Mouse (Mus musculus) intestine, embryonic 16.5 days (tissue): ENCODE results near the gene Cep170b. TPM values are rescaled to one million over a fixed set of nuclear protein-coding genes. Genes with fewer than 3 reads are reported as not detected.
A peak's percentile ranks its signal among the peaks of the same experiment; 100 is the strongest.

Experiments
- ATAC-seq: fragments of 200-750 bp; cut with Nextera tagmentation; 2 replicates; pipeline ENCODE4 v1.8.0; 2017; ENCODE audit warnings: moderate TSS enrichment, moderate library complexity
- H3K27ac ChIP-seq: fragments of 300-500 bp; sonication (generic); 2 replicates; pipeline ENCODE4 v1.5.1; 2014; ENCODE audit warnings: mild to moderate bottlenecking, low read length
- H3K27me3 ChIP-seq: fragments of 300-500 bp; sonication (generic); replicated peaks from 2 replicates; pipeline ENCODE4 v1.6.1; 2014; ENCODE audit warnings: low read length, control low read depth, mixed read lengths; ENCODE audit not compliant: control insufficient read depth, insufficient read depth
- H3K36me3 ChIP-seq: fragments of 300-500 bp; sonication (generic); 2 replicates; pipeline ENCODE4 v1.6.1; 2014; ENCODE audit warnings: low read length, control low read depth; ENCODE audit not compliant: control insufficient read depth, insufficient read depth
- H3K4me1 ChIP-seq: fragments of 300-500 bp; sonication (generic); 2 replicates; pipeline ENCODE4 v1.6.1; 2014; ENCODE audit warnings: low read length, control low read depth, mixed read lengths; ENCODE audit not compliant: control insufficient read depth, insufficient read depth
- H3K4me2 ChIP-seq: fragments of 300-500 bp; sonication (generic); 2 replicates; pipeline ENCODE4 v1.6.1; 2014; ENCODE audit warnings: low read depth, low read length, control low read depth
- H3K4me3 ChIP-seq: fragments of 300-500 bp; sonication (generic); 2 replicates; pipeline ENCODE4 v1.5.1; 2014; ENCODE audit warnings: mild to moderate bottlenecking, low read length
- H3K9ac ChIP-seq: fragments of 300-500 bp; sonication (generic); 2 replicates; pipeline ENCODE4 v1.6.1; 2014; ENCODE audit warnings: low read depth, low read length
- H3K9me3 ChIP-seq: fragments of 300-500 bp; sonication (generic); 2 replicates; pipeline ENCODE4 v1.6.1; 2016; ENCODE audit warnings: low read length, control low read depth; ENCODE audit not compliant: control insufficient read depth
- WGBS: fragments of 180-500 bp; shearing (Covaris S2); extraction: QIAGEN DNeasy Blood & Tissue Kit; methylation state at CpG from one replicate; pipeline ENCODE4 v1.1.7; 2014; 5-methylcytosine and 5-hydroxymethylcytosine counted together
- microRNA-seq: library from miRNA; unstranded; fragments of <30 nt; microRNA quantifications from one replicate; pipeline ENCODE4, GENCODE M21; 2016
- polyA plus RNA-seq: library from polyadenylated mRNA; unstranded; fragments of >200 nt; fragmentation: Nextera tagmentation; extraction: Ambion mirVana; gene quantifications from 2 replicates; pipeline ENCODE4 v1.2.1, GENCODE M21; 2015

The Cep170b gene
- polyA plus RNA-seq, 1 experiment from 2014 or later: 13.2 TPM

GRCm38 (mm10) chr12:112774026-112774425 lies 53.8 kb downstream of the Cep170b start:
- Histone ChIP-seq H3K27ac (no peak overlapping the region), H3K9me3 (peaks cover 3% of the 10 kb centered on the region; the same call in 1 of the 2 replicates), H3K9ac (no peak overlapping the region), H3K27me3 (no peaks in the 10 kb centered on the region), H3K36me3 (no peaks in the 10 kb centered on the region), H3K4me3 (no peak overlapping the region), H3K4me2 (no peak overlapping the region), H3K4me1 (no peaks in the 10 kb centered on the region)
- ATAC-seq: no peak
- 75% methylated on average over 6 of the region's 6 CpGs for WGBS

DNA sequence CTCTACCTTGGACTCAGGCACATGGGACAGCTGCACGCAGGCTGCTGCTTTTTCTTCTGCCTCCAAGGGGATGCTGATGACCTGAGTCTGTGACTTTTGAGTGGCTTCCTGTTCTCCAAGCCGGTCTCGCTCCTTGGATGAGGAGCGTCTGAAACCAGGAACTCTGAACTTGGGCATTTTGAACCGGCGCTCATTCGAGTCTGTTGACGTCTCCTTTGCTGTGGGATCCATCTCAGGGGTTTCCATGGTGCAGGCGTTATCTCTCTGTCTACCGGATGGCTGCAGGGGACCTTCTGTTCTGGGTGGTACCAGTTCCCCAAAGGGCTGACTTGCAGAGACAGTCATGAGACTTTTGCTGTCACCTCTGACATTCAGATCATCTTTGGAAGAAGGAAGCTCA lies 54.2 kb downstream of the Cep170b start:
- H3K4me2 ChIP-seq: no peak overlapping the region
- no peak overlapping the region for H3K27ac ChIP-seq
- no peaks in the 10 kb centered on the region for H3K36me3 ChIP-seq
- H3K9ac ChIP-seq: no peak overlapping the region
- no peak overlapping the region for H3K4me3 ChIP-seq
- peaks cover 3% of the 10 kb centered on the region; the same call in 1 of the 2 replicates for H3K9me3 ChIP-seq
- no peaks in the 10 kb centered on the region for H3K27me3 ChIP-seq
- ATAC-seq: no peak
- H3K4me1 ChIP-seq: no peaks in the 10 kb centered on the region
- 92% methylated on average over 10 of the region's 10 CpGs for WGBS

DNA sequence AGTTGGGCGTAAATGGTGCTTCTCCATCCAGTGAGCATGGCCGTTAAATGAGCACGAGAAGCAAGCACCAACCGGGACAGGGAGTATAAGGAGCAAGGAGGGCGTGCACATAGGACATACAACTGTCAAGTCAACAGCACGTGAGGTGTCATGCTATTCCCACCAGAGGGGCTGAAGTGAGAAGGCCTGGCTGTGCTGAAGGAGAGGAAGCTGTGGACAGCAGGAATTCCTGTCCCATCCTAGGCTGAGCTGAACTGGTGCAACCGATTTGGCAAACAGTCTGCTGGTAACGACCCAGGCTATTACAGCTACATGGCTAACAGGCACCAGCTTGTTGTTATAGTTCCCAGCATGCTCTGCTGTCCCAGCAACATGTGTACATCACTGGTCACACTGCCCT lies 70.8 kb downstream of the Cep170b start:
- H3K4me3 ChIP-seq: no peak overlapping the region
- no peak overlapping the region for H3K4me2 ChIP-seq
- H3K36me3 ChIP-seq: no peaks in the 10 kb centered on the region
- peaks cover 32% of the 10 kb centered on the region for H3K4me1 ChIP-seq
- H3K27me3 ChIP-seq: no peaks in the 10 kb centered on the region
- H3K27ac ChIP-seq: no peak overlapping the region
- 65% methylated on average over 8 of the region's 8 CpGs for WGBS
- ATAC-seq: no peak
- H3K9ac ChIP-seq: no peak overlapping the region
- H3K9me3 ChIP-seq: no peaks in the 10 kb centered on the region

GRCm38 (mm10) chr12:112793601-112794355 lies 73.5 kb downstream of the Cep170b start:
- 62% methylated on average over 13 of the region's 13 CpGs for WGBS
- Histone ChIP-seq H3K27ac (no peak overlapping the region), H3K27me3 (no peaks in the 10 kb centered on the region), H3K36me3 (no peaks in the 10 kb centered on the region), H3K9me3 (no peaks in the 10 kb centered on the region), H3K4me2 (no peak overlapping the region), H3K9ac (no peak overlapping the region), H3K4me3 (no peak overlapping the region), H3K4me1 (peaks cover 52% of the 10 kb centered on the region)
- peak; percentile 43 for ATAC-seq

DNA sequence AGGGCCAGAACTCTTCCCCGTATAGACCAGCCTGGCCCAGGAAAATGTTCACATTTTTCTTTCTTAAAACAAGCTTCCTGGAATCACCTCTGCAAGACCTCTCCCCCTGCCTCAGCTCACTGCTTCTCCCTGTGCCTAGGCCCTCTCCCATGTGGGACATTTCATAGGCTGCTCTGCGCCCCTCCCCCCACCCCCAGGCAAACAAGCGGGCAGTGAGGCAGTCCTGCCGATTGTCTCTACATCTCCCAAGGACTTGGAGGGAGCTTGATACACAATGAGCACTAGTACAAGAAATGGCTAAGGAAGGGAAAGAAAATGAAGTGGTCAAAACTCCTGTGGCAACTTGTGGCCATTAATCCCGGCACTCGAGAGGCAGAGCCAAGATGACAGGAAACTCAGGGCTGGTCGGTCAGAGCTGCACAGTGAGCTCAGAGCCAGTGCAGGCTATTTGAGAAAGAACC lies 74.1 kb downstream of the Cep170b start:
- H3K9me3 ChIP-seq: no peaks in the 10 kb centered on the region
- H3K4me2 ChIP-seq: peak overlapping the region; percentile 27; the same call in 1 of the 2 replicates
- no peaks in the 10 kb centered on the region for H3K36me3 ChIP-seq
- 0 out of 2 replicates have a peak overlapping the region, but pooled peaks have one; percentile 6 for H3K4me3 ChIP-seq
- H3K27ac ChIP-seq: peak overlapping the region; percentile 23; the same call in 1 of the 2 replicates
- no peaks in the 10 kb centered on the region for H3K27me3 ChIP-seq
- peaks cover 58% of the 10 kb centered on the region for H3K4me1 ChIP-seq
- WGBS: 24% methylated on average over 7 of the region's 7 CpGs
- no peak for ATAC-seq
- 0 out of 2 replicates have a peak overlapping the region, but pooled peaks have one; percentile 30 for H3K9ac ChIP-seq

GRCm38 (mm10) chr12:112794998-112795397 lies 74.7 kb downstream of the Cep170b start:
- peak overlapping the region; percentile 30 for H3K9ac ChIP-seq
- peak overlapping the region; percentile 16; the same call in 1 of the 2 replicates for H3K27ac ChIP-seq
- H3K4me3 ChIP-seq: peak overlapping the region; percentile 18; the same call in 1 of the 2 replicates
- H3K9me3 ChIP-seq: no peaks in the 10 kb centered on the region
- no peaks in the 10 kb centered on the region for H3K36me3 ChIP-seq
- H3K27me3 ChIP-seq: no peaks in the 10 kb centered on the region
- H3K4me2 ChIP-seq: peak overlapping the region; percentile 27
- 88% methylated on average over 5 of the region's 5 CpGs for WGBS
- H3K4me1 ChIP-seq: peaks cover 58% of the 10 kb centered on the region
- no peak for ATAC-seq

- Histone ChIP-seq H3K4me3 (peak overlapping the region; percentile 18), H3K27ac (peak overlapping the region; percentile 16; the same call in 1 of the 2 replicates), H3K4me2 (peak overlapping the region; percentile 27), H3K36me3 (no peaks in the 10 kb centered on the region), H3K4me1 (peaks cover 58% of the 10 kb centered on the region), H3K9me3 (no peaks in the 10 kb centered on the region), H3K27me3 (no peaks in the 10 kb centered on the region), H3K9ac (peak overlapping the region; percentile 30; the same call in 1 of the 2 replicates)
- 36% methylated on average over 18 of the region's 18 CpGs for WGBS
- peak; percentile 32; the same call in 1 of the 2 replicates for ATAC-seq
These were observed 75.3 kb downstream of the Cep170b start for GRCm38 (mm10) chr12:112795466-112796104.

Small RNA genes lying within 50 kb of the gene (microRNA-seq; reads per million reads assigned to microRNA genes)
- gene Mir6940: 0.91 reads per million

Other genes with a start within 250 kb of the Cep170b start
- 0.10 and 0.18 TPM in 2 replicates for gene A530016L24Rik, start 231.0 kb upstream of the Cep170b start, polyA plus RNA-seq
- gene Tmem179, start 203.7 kb upstream of the Cep170b start, polyA plus RNA-seq: 2.5 and 2.8 TPM in 2 replicates
- gene Inf2, start 131.7 kb upstream of the Cep170b start, polyA plus RNA-seq: 1.6 and 2.6 TPM in 2 replicates
- gene Adssl1, start 100.4 kb upstream of the Cep170b start, polyA plus RNA-seq: 2.1 and 2.7 TPM in 2 replicates
- 168 and 186 TPM in 2 replicates for gene Siva1, start 75.8 kb upstream of the Cep170b start, polyA plus RNA-seq
- gene Akt1, start 45.6 kb upstream of the Cep170b start, polyA plus RNA-seq: 56.5 and 65.5 TPM in 2 replicates
- 6.8 and 8.2 TPM in 2 replicates for gene Zbtb42, start 41.6 kb upstream of the Cep170b start, polyA plus RNA-seq
- 12.2 and 13.0 TPM in 2 replicates for gene Pld4, start 40.2 kb downstream of the Cep170b start, polyA plus RNA-seq
- 2.3 and 2.8 TPM in 2 replicates for gene Ahnak2, start 82.2 kb downstream of the Cep170b start, polyA plus RNA-seq
- gene Clba1, start 88.5 kb downstream of the Cep170b start, polyA plus RNA-seq: 3.4 and 4.1 TPM in 2 replicates
- gene Cdca4, start 109.0 kb downstream of the Cep170b start, polyA plus RNA-seq: 69.2 and 79.6 TPM in 2 replicates
- 0.40 and 0.48 TPM in 2 replicates for gene Gpr132, start 147.8 kb downstream of the Cep170b start, polyA plus RNA-seq
- 2.2 and 2.4 TPM in 2 replicates for gene Jag2, start 209.3 kb downstream of the Cep170b start, polyA plus RNA-seq
- gene Nudt14, start 221.7 kb downstream of the Cep170b start, polyA plus RNA-seq: 100 and 102 TPM in 2 replicates